Mouse (Mus musculus): ENCODE data around the gene Cd79a.
"Not testable (repeated sequence)": the region's sequence is repeated elsewhere in the genome, so short reads cannot be mapped to it uniquely, and the experiment has no call there.

The Cd79a gene

DNA sequence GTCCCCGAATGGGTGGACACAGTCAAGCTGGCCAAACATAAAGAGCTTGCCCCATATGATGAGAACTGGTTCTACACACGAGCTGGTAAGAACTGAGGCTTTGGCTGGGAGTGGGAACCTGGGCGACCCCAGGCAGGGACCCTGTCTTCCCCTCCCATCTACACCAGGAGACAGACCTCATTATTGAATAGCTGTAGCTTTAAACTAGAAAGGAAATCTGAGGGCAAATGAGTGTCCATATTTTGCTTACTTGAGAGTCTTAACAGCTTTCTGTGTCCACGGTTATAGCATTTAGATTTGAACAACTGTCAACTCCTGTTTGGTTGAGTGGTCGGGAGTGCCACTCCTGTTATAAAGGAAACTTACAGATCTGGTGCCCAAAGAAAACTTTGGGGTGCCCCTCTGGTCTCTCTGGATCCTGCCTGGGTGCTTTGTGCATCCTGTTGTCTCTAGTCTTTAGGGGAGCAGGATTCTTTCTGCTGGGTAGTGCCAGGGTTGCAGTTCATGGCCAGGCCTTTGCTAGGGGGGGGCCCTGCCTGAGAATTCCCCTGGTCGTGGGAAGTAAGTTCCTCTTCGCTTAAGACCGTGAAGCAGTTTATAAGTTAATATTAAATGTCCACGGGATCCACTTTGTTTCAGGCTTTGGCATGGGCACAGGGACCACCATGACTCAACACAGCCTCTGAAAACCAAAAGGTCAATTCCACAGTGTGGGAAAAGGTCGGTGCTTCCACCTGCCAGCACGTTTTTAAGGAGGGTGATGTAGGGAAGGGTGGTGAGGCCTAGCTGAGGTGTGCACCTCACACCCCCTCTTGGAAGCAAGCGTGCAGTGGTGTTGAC is 11.5 kb upstream of the Cd79a start:
- no peak for DNase-seq (ENCODE audit: low spot score)

DNA sequence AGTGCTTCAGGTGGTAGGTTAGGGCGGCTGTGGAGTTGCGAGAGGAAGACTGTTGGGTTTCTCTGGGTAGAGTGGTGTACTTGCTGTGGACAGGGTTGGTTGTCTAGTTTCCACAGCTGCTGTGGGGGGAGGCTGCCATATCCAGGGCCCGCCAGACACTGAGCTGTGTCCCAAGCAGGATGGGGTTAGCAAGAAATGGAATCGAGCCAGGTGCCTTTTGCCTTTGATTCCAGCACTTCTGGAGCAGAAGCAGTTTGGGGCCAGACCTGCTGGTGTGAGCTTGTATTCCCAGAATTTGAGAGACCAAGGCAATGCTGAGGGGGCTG is 10.9 kb upstream of the Cd79a start:
- DNase-seq (ENCODE audit: low spot score) = no peak

DNA sequence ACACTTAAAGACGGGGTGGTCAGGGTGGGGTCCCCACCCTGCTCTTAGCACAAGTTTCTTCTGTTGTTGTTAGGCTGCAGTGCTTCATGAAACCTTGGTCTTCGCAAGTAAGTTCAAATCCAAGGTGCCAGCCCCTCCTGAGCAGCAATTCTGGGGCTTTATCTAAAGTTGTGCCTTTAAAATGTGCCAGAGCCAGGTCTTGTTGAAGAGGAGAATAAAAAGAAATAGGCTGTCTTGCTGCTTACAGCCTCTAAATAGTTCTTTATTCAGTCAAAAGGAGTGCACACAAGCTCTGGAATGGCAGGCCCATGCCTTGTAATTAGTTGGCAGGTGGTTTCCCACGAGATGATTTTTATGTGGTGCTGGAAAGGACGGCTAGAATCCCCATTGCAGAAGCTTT is 10.1 kb upstream of the Cd79a start:
- no peak for DNase-seq (ENCODE audit: low spot score)

DNA sequence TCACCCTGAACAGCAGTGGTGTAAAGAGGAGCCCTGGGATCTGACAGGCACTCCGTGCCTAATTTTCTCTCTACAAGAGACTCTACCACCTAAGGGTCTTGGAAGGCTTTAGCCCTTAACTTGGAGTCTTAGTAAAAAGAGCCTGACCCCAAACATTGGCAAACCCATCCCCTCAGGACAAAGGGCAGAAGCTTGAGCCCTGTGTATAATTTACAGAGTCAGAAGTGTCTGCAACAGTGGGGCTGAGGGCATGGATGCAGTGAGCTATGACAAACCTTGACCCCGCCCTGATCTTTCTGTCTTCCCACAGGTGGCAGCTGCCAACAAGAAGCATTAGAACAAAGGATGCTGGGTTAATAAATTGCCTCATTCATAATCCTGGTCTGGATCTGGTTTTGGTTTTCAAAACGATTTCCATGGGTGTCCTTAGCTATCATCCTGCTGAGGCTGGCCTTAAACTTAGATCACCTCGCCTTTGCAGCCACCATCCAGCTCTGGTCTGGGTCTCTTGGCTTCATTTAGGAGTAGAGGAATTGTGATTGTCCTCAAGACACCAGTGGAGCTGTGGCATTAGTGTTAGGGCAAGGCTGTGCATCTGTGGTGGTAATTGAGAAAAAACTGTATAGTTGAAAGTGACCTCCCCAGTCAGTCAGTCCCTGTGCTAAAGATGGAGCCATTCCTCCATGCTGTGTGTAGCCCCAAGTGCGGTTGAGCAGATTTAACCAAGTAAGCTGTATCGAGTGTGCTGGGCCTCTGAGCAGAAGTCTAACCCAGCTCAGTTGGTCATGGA is 7.6 kb upstream of the Cd79a start:
- DNase-seq (ENCODE audit: low spot score) = no peak

DNA sequence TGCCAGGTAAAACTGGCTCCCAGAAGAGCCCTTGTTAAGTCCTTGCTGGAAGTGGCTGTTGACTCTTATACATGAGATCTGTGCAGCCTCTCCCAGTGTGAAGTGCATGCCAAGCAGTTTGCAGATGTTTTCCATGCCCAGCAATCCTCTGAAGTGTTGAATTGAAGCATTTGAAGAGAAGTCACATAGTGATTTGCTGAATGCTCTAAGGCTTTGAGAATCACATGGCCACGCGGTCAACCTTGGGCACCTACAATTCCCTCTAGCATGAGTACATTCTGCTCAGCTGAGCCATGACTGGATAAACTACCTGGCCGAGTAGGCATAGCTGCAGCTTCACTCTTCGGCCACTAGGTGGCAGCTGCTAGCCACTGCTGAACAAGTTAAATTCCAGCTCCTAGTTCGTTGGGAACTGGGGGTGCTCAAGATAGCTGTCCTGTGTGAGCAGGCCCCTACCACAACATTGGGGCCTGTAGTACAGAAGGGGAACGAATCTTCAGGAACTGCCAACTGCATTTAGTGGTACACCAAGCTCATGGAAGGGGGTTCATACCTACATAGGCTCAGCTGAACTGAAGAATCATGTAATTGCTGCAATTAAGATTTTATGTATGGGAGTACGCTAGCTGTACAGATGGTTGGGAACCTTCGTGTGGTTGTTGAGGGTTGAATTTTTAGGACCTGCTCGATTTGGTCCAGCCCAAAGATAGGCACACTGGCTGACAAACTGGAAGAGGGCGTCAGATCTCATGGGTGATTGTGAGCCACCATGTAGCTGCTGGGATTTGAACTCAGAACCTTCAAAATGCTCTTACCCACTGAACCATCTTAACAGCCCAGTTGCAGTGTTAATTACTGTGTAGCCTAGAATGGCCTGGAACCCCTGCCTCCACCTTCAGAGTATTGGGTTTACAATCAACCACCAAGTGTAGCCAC is 6.6 kb upstream of the Cd79a start:
- peak; percentile 88 for DNase-seq (ENCODE audit: low spot score)

DNA sequence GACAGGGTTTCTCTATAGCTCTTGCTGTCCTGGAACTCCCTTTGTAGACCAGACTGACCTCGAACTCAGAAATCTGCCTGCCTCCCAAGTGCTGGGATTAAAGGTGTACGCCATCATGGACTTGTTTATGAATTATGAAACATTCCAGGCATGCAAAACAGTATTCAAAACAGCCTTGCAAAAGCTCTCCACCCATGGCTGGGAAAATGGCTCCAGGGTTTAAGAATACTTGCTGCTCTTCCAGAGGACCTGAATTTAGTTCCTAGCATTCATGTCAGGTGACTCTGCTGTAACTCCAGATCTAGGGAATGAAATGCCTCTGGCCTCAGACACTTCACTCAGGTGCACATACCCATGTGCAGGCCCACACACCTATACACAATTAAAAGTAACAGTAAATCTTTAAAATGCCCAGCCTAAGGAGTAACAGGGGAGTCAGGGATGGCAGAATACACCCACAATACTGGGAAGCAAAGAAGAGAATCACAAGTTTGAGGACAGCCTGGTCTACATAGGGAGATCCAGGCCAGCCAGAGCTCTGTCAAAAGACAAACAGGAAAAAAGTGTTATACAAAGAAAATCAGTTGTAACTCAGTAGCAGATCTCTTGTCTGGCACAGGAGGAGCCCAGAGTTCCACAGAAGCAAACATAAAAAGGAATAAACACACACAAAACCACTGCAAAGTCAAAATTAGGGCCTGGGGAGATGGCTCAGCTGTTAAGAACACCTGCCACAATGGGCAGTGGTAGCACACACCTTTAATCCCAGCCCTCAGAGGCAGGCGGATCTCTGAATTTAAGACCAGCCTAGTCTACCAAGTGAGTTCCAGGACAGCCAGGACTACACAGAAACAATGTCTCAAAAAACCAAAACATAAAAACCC is 5.7 kb upstream of the Cd79a start:
- DNase-seq (ENCODE audit: low spot score) = no peak

DNA sequence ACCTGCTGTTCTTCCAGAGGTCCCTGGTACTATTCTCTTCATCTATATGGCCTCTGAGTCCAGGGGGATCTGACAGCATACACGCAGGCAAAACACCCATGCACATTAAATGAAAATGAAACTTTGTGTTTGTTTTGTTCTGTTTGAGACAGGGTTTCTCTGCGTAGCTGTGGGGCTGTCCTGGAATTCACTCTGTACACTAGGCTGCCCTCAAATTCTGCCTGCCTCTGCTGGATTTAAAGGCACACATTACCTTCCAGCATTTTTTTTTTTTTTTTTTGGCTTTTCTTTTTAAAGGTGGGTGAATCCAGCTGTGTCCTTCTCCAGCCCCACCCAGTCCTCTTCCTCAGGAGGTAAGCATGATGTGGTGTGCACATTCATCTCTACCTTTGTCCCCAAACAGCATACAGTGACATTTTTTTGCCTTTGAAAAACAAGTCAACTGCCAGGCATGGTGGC is 5.0 kb upstream of the Cd79a start:
- no peak for DNase-seq (ENCODE audit: low spot score)

DNA sequence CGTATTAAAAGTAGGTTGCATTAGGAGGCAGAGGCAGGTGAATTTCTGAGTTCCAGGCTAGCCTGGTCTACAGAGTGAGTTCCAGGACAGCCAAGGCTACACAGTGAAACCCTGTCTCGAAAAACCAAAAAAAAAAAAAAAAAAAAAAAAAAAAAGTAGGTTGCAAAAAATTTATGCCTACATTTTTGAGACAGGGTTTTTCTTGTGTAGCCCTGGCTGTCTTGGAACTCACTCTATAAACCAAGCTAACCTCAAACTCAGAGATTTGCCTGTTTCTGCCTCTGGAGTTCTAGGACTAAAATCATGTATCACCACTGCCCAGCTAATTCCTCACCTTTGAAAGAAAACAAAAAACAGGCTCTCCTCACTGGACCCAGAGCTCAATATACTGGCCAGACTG is 1.4 kb upstream of the Cd79a start:
- not testable (repeated sequence) for DNase-seq (ENCODE audit: low spot score)

DNA sequence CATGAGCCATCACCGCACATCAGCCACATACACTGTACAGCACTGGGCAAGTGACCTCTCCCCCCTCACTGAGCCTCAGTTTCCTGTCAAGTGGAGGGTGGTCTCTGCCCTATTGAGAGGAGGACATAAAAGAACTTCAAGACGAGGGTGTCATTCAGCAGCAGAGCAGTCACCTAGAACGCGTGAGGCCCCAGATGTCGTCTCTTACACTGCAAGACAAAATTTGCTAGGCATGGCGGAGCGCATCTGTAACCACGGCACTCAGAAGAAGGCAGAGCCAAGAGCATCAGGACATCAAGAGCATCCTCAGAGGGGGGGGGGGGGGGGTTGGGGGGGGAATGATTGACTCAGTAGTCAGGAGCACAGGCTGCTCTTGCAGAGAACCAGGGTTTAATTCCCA is 912 bp upstream of the Cd79a start:
- no peak for DNase-seq (ENCODE audit: low spot score)

DNA sequence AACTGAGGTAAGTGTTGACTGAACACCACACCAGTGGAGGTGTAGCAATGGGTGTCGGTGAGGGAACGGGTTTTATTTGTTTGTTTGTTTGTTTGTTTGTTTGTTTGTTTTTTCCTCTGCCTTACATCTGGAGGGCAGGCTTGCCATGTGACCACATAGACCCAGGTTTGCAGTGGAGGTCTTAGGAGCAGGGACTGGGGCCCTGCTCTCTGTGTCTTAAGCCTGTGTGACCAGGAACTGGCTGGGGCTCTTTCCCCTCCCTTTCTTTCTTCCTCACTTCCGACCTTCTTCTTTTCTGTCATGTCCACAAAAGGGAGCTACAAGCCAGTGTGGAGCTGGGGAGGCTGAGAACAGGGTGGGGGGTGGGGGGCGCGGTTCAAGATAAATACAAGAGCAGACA is 778 bp downstream of the Cd79a start:
- DNase-seq (ENCODE audit: low spot score) = no peak

DNA sequence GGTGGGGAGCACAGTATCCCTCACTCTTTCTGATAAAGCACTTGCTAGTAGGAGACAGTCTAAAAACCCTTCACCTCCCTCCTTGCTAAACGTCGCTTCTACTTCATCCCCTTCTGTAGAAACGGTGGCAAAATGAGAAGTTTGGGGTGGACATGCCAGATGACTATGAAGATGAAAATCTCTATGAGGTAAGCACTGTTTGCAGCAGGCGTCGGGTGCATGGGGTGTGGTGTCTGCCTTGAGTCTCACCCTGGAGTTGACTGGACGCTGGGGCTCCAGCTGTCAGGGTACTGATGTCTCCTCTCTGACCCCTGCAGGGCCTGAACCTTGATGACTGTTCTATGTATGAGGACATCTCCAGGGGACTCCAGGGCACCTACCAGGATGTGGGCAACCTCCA is 3.9 kb downstream of the Cd79a start:
- DNase-seq (ENCODE audit: low spot score) = no peak

DNA sequence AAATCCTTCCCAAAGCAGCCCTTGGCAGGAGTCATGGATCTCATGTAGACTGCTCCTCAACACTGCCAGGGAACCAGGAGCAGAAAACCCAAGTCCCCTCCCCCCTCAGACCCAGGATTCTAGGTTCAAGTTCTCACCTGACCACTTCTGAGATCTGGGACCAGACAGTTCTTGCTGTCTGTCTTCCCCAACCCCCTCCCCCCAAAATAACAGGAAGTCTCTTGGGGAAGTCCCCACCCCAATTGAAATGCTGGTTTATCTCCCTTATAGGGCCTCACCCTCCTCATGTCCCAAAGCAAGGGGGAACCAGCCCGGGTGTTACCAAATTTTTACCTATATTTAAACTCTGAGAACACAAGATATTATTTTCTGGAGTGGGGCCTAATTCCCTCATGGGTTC is 4.7 kb downstream of the Cd79a start:
- DNase-seq (ENCODE audit: low spot score) = peak; percentile 32

DNA sequence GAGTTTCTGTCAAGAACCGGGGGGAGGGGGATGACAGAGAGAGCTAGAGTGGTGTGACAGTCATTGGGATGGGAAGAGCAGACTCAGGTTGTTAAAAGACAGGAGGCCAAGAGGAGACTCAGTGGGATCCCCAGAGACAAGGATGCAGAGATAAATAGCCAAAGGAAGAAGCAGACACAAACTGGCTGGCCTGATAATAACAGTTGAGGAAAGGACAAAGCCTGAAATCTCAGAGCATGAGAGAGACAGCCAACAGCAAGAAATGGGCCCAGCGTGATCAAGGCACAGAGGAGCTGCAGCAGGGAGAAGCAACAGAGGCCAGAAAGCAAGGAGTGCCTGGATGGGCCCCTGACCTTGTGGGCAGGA is 5.1 kb downstream of the Cd79a start:
- DNase-seq (ENCODE audit: low spot score) = no peak

DNA sequence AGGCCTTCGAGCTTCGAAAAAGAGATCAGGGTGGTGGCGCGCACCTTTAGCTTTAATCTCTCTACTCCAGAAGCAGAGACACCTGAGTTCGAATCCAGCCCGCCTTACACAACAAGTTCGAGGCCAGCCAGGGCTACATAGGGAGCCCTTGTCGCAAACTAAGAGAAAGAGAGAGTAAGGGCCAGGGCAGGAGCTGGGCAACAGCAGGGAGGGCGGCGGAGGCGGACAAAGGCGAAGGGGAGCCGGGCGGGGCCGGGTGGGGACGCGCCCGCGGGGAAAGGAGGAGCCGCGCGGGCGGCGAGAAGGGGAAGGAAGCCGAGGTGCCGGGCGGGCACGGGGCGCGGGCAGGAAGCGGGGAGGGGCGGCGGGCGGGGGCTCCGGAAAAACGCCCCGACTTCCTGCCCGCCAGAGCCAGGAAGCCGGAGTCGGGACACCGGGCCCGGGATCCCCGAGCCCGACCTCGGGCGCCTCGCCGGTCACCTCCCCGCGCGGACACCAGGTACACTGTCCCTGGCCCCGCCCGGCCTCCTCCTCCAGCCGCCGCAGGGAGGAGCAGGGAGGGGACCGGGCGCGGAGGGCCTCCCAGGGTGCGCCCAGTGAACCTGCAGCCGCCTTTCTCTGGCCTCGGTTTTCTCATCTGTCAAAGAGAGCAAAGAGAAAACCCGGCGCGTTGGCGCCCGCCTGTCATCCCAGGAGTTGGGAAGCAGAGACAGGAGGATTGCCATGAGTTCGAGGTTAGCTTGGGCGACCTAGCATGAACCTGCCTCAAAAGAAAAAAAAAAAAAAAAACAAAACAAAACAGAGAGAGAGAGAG is 5.7 kb downstream of the Cd79a start, which contains the start of gene Arhgef1:
Gene Arhgef1 (plus strand): TSS at position 283 of the 814 bp plus-strand sequence.
- peak; percentile 41 for DNase-seq (ENCODE audit: low spot score)

DNA sequence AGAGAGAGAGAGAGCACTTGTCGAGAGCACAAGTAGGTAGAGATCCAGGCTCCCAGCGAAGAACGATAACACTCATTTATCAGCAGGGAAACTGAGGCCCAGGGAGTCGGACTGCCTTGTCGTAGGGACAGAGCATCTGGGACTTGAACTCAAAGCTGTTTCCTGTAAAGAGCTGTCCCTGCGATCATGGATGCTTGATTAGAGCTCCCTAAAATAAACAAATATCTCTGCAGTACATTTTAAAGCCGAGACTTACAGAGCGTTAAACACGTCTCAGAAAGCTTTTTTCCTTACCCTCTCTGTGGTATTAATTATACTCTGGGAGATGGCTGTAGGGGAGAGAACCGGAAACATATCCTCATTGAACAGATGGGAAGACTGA is 6.3 kb downstream of the Cd79a start:
- DNase-seq (ENCODE audit: low spot score) = no peak

DNA sequence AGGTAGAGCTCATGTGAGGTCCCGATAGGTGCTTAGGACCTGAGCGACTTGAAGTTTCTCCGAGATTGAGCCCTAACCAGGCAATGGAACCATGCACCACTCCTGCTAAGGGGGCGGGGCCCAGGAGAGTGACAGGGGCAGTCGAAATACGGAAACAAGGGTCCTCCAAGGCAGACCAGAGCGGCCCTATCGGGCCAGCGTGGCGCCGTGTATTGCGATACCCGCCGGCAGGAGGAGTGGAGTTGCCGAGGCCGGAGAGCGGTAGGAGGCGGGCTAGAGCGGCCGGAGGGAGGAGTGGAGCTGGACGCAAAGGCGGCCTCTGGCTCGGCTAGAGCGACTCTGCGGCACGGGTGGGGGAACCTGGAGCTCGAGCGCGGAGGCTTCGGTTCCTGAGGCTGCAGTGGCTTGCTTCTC is 6.9 kb downstream of the Cd79a start:
- DNase-seq (ENCODE audit: low spot score) = peak; percentile 98

DNA sequence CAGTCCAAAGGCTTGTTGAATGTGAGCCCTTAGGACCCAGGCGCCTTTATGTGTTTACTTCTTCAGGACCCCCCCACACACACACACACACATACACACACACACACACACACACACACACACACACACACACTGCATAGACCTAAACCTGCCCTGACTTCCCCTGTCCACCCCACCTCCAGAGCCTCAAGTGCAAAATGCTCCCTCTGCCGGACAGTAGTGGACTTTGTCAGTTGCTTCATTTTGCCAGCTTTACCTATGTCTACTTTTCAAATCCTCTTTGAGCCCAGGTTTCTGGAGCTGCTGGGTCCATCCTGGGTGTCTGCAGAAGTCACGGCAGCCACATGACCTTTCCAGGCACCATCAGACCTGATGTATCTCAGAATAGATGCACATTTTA is 7.8 kb downstream of the Cd79a start:
- DNase-seq (ENCODE audit: low spot score) = peak; percentile 84

DNA sequence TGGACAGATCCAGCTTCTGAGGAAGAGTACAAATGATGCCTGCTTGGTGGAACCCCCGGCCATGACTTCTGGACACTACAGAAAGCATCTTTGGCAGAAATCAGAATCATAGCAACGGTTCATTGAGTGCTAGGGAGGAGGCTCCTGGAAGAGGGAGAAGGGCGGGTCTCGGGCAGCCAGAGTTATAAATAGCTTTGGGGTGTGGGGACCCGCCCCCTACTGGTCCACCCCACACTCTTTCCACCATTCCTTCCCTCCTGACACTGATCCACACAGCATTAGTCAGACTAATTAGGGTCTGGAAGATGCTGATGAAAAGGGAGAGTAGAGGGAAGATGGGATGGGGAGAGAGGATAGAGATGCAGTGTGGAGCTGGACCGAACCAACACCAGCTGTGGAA is 9.4 kb downstream of the Cd79a start:
- DNase-seq (ENCODE audit: low spot score) = no peak

DNA sequence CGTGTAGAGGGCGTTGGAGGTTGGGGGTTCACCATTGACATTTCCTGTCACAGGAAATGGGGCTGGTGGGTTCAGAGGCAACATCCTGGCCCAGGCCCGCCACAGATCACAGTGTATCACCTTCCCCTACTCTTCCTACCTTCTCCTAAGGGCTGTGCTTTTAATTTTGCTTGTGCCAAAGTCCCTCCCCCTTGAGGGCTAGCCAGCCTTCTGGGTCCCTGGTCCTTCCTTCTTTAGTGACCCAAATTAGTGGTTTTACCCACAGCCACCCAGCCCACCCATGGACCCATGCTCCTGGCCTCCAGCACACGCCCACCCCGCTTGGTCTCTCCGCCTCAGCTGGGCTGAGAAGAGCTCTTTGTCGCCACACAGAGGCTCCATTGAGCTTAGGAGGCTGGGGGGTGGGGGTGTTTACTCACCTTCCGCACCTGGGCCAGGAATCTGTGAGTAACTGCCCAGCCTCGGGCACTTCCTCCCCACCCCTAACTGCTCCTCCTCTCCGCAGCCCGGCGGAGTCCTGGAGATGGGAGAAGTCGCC is 10.1 kb downstream of the Cd79a start:
- DNase-seq (ENCODE audit: low spot score) = no peak

DNA sequence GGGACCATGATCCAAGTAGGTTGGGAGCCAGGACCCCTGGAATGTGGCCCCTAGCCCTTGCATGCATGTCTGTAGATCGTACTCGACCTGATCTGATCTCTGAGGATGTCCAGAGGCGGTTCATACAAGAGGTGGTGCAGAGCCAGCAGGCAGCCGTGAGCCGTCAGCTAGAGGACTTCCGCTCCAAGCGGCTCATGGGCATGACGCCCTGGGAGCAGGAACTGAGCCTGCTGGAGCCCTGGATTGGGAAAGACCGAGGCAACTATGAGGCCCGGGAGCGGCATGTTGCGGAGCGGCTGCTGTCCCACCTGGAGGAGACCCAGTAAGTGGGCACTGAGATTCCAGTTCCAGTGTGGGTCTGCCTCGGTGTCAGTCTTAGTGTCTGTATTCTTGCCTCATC is 15.3 kb downstream of the Cd79a start:
- no peak for DNase-seq (ENCODE audit: low spot score)
